Mouse (Mus musculus) embryo, embryonic 10.5 days (tissue): ENCODE data around the gene Ttc9.
A peak's percentile ranks its signal among the peaks of the same experiment; 100 is the strongest.

Experiments
- DNase-seq: peaks from one replicate; pipeline ENCODE4 v3.0.0-alpha.2; 2015; ENCODE audit warnings: low spot score

Ttc9 gene

GRCm38 (mm10) chr12:81630915-81631660 is at the start of gene Ttc9:
TSS of gene Ttc9 (plus strand) at chr12:81631249.
- peak; percentile 67 for DNase-seq

DNA sequence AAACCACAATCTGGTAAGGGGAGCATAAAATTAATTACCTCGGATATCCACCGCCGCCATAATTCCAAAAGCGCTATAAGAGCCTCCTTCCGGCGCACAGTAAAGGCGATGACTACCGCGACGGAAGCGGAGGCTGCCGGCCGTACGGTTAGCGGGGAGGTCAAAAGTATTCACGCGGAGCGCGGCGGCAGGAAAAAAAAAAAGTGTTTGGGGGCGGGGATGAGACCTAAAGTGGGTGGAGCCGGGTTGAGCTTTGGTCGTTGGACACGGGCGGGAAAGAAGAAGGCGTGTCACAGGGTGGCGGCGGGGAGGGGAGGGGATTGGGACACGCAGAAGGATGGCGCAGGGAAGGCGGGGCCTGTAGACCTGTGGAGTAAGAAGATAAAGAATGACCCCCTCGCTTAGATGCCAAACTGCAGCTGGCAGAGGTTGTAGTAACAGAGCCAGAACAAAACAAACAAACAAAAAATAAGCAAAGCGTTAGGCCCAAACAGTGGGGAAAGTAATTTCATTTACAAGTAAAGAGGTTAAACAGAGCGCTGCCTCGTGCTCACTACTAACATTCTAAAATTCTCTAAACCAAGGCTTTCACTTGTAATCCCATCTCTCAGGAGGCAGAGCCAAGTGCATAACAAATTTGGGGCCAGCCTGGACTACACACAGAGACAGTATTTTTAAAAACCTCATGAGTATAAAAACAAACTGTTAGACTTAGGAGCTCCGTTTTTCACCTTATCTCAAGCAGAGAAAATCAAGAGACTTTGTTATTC is 36.0 kb upstream of the Ttc9 start, which contains the start of gene Med6:
Gene Med6 (minus strand): TSS at position 107 of the 770 bp plus-strand sequence.
- DNase-seq, result peak; percentile 98

- DNase-seq, result no peak
Observed at GRCm38 (mm10) chr12:81596547-81597262, 34.3 kb upstream of the Ttc9 start.

DNA sequence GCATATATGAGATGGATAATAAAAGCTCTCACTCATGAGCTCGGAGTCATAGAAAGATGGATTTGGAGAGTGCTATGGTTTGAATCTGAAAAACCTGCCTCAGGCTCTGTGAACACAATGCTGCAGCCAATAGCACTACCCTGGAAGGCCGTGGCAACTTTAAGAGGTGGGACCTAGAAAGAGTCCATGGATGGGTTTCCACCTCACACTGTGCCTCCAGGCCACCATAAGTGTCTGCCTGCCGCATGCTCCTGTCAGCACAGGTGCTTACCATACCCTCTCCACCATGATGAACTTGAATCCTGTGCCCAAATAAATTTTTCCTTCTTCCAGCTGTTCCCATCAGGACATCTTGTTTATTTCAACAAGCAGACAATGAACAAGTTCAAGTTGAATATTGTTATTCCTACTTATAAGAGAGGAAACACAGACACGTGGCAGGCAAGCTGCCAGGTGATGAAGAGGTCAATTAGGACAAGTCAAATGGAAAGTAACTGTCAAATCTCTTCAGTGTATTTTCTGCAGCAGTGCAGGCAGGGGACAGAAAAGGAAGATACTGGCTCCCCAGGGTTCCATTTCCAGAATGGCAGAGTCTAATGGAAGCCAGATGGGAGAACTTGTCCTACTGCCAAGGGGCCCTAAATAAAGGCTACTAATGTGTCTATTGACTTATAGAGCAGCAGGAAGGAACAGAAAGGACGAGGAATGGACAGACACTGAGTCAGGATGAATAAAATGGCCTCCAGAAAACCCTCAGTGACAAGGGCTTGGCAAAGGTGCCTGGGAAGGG is 25.9 kb upstream of the Ttc9 start:
- DNase-seq, result no peak

GRCm38 (mm10) chr12:81609445-81609844 is 21.6 kb upstream of the Ttc9 start:
- no peak for DNase-seq

GRCm38 (mm10) chr12:81615807-81616206 is 15.2 kb upstream of the Ttc9 start:
- no peak for DNase-seq

DNA sequence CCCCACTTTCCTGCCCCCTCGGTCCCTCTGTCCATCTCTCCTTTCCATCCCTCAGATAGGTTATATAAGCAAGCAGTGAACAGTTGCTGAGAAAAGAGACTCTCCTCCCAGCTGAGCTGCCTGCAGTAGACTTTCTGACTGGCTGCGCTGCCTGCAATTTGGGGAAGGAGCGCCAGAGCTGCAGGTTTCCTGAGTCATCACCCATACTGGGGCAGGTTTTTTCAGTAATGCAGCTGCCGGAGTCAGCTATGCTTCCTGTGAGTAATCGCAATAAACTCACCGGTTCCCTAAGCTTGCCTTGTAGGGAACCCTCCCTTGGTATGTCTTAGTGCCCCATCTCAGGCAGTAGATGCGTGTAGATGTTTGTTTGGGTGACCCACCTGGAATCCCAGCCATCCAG is 14.1 kb upstream of the Ttc9 start:
- no peak for DNase-seq

- peak; percentile 92 for DNase-seq
Observed at GRCm38 (mm10) chr12:81619302-81619701, 11.7 kb upstream of the Ttc9 start.

GRCm38 (mm10) chr12:81623377-81623776 is 7.7 kb upstream of the Ttc9 start:
- no peak for DNase-seq

DNA sequence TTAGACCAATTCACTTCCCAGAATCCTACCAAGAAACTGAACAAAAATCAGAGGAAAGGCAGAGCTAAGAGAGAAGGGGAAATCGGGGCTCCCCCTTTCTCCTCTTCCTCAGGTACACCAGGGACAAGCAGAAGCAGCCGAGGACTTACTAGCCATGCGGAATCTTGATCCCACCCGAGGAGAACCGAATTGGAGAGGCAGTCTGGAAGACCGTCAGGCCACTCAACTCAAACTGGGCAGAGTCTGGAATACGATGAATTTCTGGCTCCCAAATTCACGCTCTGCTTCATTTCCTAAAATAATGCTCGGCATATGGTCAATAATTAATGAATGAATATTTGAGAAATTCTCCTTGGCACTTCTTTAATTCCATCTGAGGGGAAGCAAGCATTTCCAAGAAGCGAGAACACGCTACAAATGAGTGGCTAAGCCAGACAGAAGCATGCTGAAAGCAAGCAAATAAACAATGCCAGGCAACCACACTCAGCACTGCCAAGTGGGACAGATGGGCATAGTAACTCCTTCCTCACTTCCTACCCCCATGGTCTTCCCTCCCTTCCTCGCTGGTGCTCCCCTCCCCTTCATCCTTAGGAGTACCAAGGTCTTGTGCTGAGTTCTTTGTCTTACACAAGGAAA is 4.7 kb upstream of the Ttc9 start:
- no peak for DNase-seq

DNA sequence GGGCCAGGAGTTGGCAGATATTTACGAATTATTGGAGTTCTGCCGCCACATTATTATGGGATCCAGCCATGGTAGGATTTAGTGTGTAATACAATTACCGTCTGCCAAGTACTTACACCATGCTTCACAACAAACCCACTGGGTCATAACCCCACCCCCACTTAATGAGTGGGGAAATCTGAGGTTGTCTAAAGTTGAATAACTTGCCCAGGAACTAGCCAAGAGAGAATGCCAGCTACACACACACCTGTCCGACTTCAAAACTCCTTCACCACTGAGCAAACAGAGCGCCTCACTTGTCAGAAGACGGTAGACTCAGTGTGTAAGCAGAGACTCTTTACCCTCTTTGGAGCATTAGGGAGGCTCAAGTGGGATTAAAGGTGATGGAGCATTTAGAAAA is 3.6 kb upstream of the Ttc9 start:
- no peak for DNase-seq

DNA sequence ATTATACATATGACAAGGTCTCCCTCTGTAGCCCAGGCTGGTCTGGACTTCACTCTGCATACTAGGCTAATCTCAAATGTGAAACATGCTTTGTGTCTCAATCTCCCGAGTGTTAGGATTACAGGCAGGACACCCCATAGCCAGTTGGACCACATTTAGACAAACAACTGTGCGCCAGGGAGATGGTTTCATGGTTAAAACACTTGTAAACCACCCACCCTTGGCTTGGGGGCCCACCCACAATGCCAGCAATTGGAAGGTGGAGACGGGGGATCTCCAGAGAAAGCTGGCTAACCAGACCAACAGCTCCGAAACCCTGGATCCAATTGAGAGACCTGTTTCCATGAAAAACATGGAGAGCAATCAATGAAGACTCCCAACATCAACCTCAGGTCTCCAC is 3.0 kb upstream of the Ttc9 start:
- DNase-seq, result no peak

DNA sequence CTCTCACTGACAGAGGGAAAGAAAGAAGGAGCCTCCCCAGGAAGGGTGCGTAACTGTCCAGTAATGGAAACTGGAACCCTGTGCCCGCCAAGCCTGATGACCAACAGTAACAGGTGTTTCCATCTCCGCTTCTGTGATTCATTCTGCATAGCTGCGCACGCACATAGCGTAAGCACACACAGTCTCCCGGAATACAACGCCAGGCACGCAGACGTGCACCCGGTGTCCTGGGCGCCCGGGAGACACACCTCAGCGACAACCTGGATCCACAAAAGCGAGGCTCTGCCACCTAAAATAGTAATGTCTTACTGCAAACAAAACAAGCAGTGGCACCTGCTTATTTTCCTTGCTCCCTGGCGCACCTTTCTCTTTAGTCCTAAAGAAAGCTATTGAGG is 532 bp upstream of the Ttc9 start:
- peak; percentile 53 for DNase-seq

DNA sequence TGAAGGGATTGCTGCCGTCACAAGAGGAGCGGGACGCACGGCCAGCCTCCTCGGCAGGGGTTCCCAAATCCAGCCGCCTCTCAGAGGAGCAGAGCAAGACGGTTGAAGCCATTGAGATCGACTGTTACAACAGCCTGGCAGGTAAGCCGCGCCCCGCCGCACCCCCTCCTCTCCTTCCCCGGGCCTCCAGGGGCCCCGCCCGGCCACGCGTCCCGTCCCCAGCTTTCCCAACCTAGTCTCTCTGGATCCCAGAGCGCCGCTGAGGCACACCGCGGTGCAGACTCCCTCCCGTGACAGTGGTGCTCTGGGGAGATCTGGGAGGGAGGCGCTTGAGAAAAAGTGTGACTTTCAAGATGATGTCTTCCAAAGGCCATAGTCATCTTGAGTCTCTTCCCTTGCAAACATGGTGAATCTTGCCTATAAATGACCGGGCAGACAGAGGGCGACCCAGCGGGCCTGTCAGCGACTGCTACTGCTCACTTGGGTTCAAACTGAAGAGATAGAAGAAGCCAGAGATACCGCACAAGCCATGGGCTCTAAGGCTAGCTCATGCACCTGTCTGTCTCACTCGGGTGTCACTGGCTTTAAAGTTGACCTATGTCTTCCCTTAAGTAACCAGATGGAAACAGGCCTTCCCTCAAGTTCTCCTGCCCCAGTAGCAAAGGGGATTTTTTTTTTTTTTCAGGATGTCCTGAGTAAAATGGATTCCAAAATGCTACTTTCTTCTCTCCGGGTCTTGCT is 782 bp downstream of the Ttc9 start:
- peak; percentile 52 for DNase-seq

- DNase-seq, result no peak
Observed at GRCm38 (mm10) chr12:81633246-81633645, 2.2 kb downstream of the Ttc9 start.

DNA sequence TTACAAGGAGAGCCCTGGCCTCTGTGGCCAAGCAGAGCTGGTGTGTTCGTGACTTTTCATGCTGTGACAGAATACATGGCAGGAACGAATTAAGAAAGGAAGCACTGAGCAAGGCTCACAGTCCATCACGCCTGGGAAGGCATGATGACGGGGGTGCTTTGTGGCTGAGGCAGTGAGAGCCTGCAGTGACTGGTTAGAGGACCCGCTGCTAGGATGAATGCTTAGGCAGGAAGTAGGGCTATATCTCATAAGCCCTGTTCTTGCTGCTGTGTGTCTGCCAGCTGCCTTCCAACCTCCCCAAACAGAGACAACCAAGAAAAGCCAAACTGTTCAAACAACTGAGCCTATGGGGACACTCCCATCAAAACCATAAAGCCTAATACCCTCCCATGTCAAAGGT is 9.6 kb downstream of the Ttc9 start:
- DNase-seq, result no peak

GRCm38 (mm10) chr12:81642361-81643082 is 11.5 kb downstream of the Ttc9 start:
- peak; percentile 17 for DNase-seq

DNA sequence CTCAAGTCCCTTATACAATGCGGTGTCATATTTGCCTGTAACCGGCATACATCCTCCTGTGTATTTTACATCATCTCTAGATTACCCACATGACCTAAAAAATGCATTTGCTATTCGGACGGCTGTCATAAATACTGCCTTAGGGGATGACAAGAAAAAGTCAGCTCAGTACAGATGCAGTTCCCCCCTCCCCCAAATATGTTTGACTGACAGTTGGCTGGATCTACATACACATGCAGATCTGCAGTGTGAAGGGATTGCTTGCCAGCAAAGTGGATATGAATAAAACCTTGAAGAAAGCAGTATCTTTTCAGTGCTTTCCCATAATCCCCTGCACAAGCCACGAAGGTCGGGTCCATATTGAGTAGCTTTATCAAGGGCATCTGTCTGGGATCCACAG is 15.8 kb downstream of the Ttc9 start:
- DNase-seq, result no peak

DNA sequence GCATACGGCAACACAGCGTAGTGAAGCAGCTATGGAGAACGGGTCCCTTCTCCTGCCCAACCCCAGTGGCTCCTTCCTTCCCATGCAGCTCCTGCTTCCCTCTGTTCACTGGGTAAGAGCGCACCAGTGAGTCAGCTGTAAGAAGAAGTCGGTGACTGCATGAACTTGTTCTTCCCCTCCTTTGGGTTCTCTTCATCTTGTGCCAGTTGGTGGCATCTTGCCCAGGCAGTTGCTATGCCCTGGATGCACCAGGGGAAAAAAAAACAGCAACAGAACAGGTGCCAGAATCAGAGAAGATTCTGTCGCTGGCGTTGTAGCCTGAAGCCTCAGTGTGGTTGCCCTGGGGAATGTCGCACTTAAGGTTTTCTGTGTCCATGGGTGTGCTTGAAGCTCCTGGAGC is 22.3 kb downstream of the Ttc9 start:
- no peak for DNase-seq

GRCm38 (mm10) chr12:81657321-81657720 is 26.3 kb downstream of the Ttc9 start:
- no peak for DNase-seq
